Mouse (Mus musculus) lung, postnatal 14 days (tissue): ENCODE measurements around the gene Zcchc14.
"Not testable (repeated sequence)": the region's sequence is repeated elsewhere in the genome, so short reads cannot be mapped to it uniquely, and the experiment has no call there.

ENCODE experiments used
- DNase-seq: peaks from one replicate; pipeline ENCODE4 v3.0.0; 2021

The Zcchc14 gene

DNA sequence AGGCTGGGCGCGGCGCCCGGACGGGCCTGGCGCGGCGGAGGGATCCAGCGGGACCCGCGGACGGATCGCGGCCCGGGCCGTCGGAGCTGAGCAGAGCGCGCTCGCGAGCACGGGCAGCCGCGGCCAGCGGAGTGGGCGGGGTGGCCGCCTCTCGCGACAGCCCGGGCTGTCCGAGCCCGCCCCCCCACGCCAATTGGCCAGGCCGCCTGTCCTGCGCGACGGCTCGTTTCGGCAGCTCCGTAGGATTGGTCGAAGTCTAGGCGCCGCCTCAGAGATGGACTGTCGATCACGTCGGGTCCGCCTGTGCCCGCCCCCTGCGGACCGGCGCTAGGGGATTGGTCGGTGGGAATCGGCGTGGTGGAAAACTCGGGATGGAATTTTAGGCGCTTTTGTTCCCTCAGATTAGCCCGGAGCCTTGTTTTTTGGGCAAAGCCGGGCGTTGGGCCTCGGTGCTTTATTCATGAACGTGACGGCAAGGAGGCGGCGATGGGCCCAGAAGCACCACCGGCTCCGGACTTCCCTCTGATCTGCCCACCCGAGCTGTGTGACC is at the start of gene Zcchc14:
TSS of gene Zcchc14 (minus strand) at position 128 of the 550 bp plus-strand sequence.
- peak; percentile 97 for DNase-seq

- no peak for DNase-seq
These were observed 47.2 kb upstream of the Zcchc14 start for GRCm38 (mm10) chr8:121699936-121700335.

GRCm38 (mm10) chr8:121698615-121699101 is 46.0 kb upstream of the Zcchc14 start:
- DNase-seq = no peak

DNA sequence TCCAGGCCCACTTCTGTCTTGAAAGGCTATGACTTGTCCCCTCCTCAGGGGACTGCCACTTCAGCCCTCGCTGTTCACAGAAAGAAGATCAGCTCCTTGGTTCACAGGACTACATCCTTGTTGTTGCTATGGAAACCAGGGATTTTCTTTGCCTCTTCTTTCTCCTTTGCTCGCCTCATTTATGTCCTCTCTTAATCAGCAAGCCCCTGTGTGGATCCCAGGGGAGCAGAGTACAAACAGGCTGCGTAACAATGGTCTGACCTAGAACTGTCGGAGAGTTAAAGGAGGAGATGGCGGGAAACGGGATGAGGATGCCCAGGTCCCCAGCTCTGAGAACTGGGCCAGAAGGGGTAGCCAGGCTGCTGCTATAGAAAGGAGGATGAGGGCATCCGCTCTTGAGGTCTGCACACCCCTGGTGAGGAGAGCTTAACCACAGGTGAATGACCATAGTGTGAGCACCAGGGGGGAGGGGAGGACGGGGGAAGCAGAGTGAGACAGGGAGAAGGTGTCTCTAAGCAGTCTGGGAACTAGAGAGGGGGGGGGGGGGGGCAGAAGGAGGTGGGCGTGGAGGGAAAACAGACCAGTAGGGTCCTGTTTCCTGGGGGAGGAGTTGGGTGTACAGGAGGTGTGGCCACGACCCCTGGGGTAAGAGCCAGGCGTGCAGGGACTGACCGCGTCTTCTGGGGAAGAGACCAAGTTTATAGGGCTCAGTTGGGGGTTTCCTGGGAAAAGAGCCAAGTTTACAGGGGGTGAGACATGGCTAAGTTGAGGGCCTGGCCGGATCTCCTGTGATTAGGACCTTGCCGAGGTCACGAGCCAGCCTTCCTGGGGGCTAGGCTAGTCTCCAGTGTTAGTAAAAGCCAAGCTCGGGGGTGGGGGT is 45.3 kb upstream of the Zcchc14 start:
- DNase-seq = no peak

- peak; percentile 70 for DNase-seq
These were observed 43.0 kb upstream of the Zcchc14 start for GRCm38 (mm10) chr8:121695585-121696184.

GRCm38 (mm10) chr8:121694453-121694852 is 41.8 kb upstream of the Zcchc14 start:
- peak; percentile 64 for DNase-seq

DNA sequence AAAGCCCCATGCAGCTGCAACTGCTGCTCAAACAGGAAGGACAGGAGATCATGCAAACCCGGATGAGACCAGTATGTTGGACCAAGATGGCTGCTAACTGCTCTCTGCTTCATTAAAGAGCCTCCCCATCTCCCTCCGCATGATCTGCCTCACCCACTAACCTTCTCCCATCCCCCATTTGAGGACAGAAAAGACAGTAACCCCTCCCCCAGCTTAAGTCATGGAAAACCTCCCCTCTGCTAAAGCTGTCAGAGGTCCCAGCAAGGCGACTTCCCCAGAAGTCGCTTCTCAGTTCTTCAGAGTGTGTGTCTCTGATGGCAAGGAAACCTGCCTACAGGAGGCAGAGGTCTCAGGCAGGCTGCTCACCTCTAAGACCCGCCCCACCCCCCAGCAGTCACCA is 35.8 kb upstream of the Zcchc14 start:
- DNase-seq = no peak

- no peak for DNase-seq
These were observed 34.9 kb upstream of the Zcchc14 start for GRCm38 (mm10) chr8:121687455-121688161.

GRCm38 (mm10) chr8:121685419-121685818 is 32.7 kb upstream of the Zcchc14 start:
- peak; percentile 85 for DNase-seq

GRCm38 (mm10) chr8:121683083-121683832 is 30.6 kb upstream of the Zcchc14 start:
- no peak for DNase-seq

- no peak for DNase-seq
These were observed 28.8 kb upstream of the Zcchc14 start for GRCm38 (mm10) chr8:121681457-121681856.

DNA sequence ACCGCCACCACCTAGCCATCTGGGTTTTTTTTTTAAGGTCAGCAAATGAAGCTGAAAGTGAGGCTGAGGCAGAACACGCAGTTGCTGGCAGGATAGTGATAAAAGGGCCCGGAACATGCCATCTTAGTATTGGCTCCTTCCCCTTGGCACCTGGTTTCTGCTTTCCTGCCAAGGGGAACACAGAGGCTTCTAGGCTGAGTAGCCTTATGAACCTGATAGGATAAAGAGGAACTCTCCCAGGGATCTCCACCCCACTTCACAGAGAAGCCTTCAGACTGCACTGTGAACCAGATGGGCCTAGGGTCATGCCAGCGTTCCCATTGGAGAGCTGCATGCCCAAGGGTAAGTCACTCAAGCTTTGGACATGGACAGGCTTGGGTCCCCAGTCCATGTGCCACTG is 28.2 kb upstream of the Zcchc14 start:
- DNase-seq = no peak

GRCm38 (mm10) chr8:121678696-121679095 is 26.0 kb upstream of the Zcchc14 start:
- no peak for DNase-seq

DNA sequence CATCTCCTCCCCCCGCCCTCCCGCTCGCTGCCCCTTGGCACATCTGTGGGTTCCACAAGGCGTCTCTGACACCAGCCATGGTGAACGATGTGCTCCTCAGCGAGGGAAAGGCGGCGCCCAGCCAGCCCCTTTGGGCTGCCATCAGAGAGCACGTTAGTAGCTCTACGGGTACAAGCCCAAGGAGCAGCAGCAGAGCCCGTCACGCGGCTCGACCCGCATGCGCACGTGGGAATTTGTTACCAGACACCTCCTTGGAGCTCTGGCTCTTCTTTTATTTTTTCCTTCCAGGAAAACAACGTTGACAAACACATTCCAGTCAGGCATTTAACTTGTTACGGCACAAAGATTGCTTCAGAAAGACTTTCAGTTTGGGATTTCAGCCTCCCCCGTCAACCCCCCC is 23.0 kb upstream of the Zcchc14 start:
- peak; percentile 69 for DNase-seq

GRCm38 (mm10) chr8:121675161-121675560 is 22.5 kb upstream of the Zcchc14 start:
- DNase-seq = no peak

DNA sequence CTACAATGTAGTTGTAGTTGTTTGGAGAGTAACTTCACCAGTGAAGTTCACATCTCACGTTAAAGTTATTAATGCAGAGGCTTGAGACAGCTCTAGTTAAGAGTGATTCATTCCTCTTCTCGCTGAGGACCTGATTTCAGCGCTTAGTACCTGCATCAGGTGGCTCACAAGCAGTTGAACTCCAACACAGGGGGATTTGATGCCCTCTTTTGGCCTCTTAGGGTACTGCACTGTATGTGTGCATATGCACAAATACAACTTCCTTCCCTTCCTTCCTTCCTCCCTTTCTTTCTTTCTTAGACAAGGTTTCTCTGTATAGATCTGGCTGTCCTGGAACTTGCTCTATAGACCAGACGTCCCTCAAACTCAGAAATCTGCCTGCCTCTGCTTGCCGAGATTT is 21.8 kb upstream of the Zcchc14 start:
- peak; percentile 41 for DNase-seq

GRCm38 (mm10) chr8:121673917-121674316 is 21.2 kb upstream of the Zcchc14 start:
- DNase-seq = no peak

DNA sequence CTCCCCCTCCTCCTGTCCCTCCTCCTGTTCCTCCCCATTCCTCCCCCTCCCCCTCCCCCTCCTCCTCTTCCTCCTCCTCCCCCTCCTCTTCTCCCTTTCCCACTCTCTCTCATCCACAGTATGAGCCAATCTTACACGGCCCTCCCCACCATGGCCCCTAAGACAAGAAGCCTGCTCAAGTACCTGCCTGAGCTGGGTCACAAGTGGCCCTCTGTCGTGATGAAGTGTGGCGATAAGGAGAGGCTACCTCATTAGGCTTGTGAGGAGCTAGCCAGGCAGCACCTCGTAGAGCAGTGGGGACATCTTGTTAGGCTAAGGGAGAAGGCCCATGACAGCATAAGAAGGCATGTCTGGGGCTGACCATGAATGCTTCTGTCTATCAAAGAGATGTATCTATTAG is 20.5 kb upstream of the Zcchc14 start:
- DNase-seq = peak; percentile 25

GRCm38 (mm10) chr8:121669208-121669607 is 16.5 kb upstream of the Zcchc14 start:
- peak; percentile 25 for DNase-seq

DNA sequence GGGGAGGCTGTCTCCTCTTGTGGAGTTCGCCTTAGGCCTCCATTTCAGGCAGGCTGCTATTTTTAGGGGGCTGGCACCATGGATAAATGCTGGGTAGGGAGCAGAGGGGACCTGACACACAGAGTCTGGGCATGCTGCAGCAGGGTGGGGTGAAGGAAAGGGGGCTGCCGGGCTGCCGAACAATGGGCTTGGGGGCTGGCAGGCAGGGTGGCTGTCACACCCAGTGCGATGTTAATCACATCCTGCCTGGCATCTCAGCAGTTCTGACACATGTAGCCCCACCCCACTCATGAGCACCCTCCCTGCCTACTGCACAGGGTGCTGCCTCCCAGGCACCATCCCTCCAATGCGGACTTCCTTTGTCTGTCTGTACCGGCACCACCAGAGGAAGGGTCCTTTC is 15.9 kb upstream of the Zcchc14 start:
- peak; percentile 63 for DNase-seq

GRCm38 (mm10) chr8:121667936-121668500 is 15.3 kb upstream of the Zcchc14 start:
- not testable (repeated sequence) for DNase-seq

GRCm38 (mm10) chr8:121665329-121665728 is 12.6 kb upstream of the Zcchc14 start:
- peak; percentile 84 for DNase-seq
